Mouse (Mus musculus): ENCODE results near the gene Gfra1. TPM values are rescaled to one million over a fixed set of nuclear protein-coding genes. Genes with fewer than 3 reads are reported as not detected.

The Gfra1 gene
- total and polyA plus RNA-seq, 2 experiments from 2014 or later: 23.5 to 48.9 TPM

DNA sequence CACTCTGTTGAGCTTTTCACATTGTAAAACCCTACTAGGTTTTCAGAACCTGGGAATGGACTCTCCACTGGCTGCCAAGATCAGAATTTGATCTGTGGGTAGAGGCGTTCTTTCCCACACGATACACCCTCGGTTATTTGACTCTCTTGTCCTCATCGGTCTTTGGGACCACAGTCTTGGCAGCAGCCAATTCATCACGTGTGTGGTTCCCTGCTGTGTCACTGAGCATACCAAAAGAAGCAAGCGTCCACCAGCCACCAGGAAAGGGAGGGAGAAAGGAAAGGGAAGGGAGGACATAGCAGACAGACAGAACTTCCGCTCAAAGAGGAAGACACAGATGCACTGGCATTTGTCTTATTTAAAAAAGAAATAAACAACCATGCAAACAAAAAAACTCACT, 189.1 kb downstream of the Gfra1 start:
- Histone ChIP-seq H3K36me3 (ENCODE audit: insufficient read depth) (no peaks in the 10 kb centered on the region), H3K9me3 (ENCODE audit: low read length) (no peaks in the 10 kb centered on the region), H3K9ac (no peak overlapping the region), H3K4me2 (ENCODE audit: low read depth) (no peak overlapping the region), H3K27ac (ENCODE audit: low read depth, low read length) (no peak overlapping the region), H3K27me3 (ENCODE audit: insufficient read depth, low read length) (no peaks in the 10 kb centered on the region), H3K4me1 (ENCODE audit: insufficient read depth) (no peaks in the 10 kb centered on the region), H3K4me3 (ENCODE audit: low read depth, low read length) (no peak overlapping the region)
- DNase-seq (no peak), ATAC-seq (no peak)
- 46% methylated on average over 7 of the region's 7 CpGs for WGBS
- TF ChIP-seq CTCF (IDR thresholded peaks at IDR 0.05; ENCODE audit: low read depth): no peak

- no peaks in the 10 kb centered on the region for H3K4me1 ChIP-seq (ENCODE audit: insufficient read depth)
- no peaks in the 10 kb centered on the region for H3K27me3 ChIP-seq (ENCODE audit: insufficient read depth, low read length)
- TF ChIP-seq CTCF (IDR thresholded peaks at IDR 0.05; ENCODE audit: low read depth): no peak
- 76% methylated on average over 8 of the region's 8 CpGs for WGBS
- H3K9ac ChIP-seq: no peak overlapping the region
- DNase-seq (peak; percentile 38), ATAC-seq (peak; percentile 32; the same call in 1 of the 2 replicates)
- H3K36me3 ChIP-seq (ENCODE audit: insufficient read depth): no peaks in the 10 kb centered on the region
- H3K4me3 ChIP-seq (ENCODE audit: low read depth, low read length): no peak overlapping the region
- no peaks in the 10 kb centered on the region for H3K9me3 ChIP-seq (ENCODE audit: low read length)
- H3K4me2 ChIP-seq (ENCODE audit: low read depth): no peak overlapping the region
- H3K27ac ChIP-seq (ENCODE audit: low read depth, low read length): no peak overlapping the region
Observed at GRCm38 (mm10) chr19:58260934-58261333, 194.8 kb downstream of the Gfra1 start.

DNA sequence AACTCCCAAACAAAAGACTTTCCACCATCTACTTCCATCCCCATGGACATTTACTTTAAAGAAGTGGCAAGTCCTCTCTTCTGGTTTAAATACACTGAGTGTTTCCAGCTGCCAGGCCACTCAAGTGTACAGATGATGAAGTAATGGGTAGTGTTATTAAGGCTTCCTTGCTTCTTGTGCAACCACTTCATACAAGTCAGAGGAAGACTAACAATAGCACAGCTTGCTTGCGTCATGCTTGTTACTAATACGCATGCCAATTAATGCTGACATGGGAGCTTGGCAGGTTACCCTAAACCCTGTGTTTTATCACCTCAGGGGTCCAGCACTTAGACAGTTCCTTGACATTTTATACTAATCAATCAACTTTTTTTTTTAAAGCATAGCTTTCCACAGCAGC, 196.5 kb downstream of the Gfra1 start:
- H3K4me3 ChIP-seq (ENCODE audit: low read depth, low read length): no peak overlapping the region
- H3K27ac ChIP-seq (ENCODE audit: low read depth, low read length): no peak overlapping the region
- no peaks in the 10 kb centered on the region for H3K4me1 ChIP-seq (ENCODE audit: insufficient read depth)
- TF ChIP-seq CTCF (IDR thresholded peaks at IDR 0.05; ENCODE audit: low read depth): no peak
- H3K9ac ChIP-seq: no peak overlapping the region
- no peaks in the 10 kb centered on the region for H3K9me3 ChIP-seq (ENCODE audit: low read length)
- DNase-seq (no peak), ATAC-seq (no peak)
- 44% methylated on average over 2 of the region's 2 CpGs for WGBS
- no peak overlapping the region for H3K4me2 ChIP-seq (ENCODE audit: low read depth)
- no peaks in the 10 kb centered on the region for H3K36me3 ChIP-seq (ENCODE audit: insufficient read depth)
- no peaks in the 10 kb centered on the region for H3K27me3 ChIP-seq (ENCODE audit: insufficient read depth, low read length)

DNA sequence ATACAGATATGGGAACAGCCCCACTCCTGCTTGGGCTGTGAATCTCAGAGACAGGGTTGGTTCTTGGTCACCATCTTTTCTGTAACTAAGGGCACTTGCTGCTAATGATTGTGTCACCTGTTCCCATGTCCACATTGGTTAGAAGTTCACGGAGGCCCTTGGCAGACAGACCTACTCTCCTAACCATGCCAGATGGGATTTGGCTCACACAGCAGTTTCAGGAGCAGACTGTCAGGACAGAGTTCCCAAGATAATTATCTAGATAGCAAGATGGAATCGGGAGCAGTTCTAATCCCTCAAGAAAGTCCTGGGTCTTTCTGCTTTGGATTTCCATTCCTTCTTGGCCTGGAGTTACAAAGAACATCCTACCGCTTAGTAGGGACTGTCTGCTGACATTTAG, 199.2 kb downstream of the Gfra1 start:
- TF ChIP-seq CTCF (IDR thresholded peaks at IDR 0.05; ENCODE audit: low read depth): no peak
- Histone ChIP-seq H3K9me3 (ENCODE audit: low read length) (no peaks in the 10 kb centered on the region), H3K4me1 (ENCODE audit: insufficient read depth) (no peaks in the 10 kb centered on the region), H3K4me3 (ENCODE audit: low read depth, low read length) (no peak overlapping the region), H3K36me3 (ENCODE audit: insufficient read depth) (no peaks in the 10 kb centered on the region), H3K4me2 (ENCODE audit: low read depth) (no peak overlapping the region), H3K9ac (no peak overlapping the region), H3K27ac (ENCODE audit: low read depth, low read length) (no peak overlapping the region), H3K27me3 (ENCODE audit: insufficient read depth, low read length) (0 out of 2 replicates have a peak, but pooled peaks cover 3% of the 10 kb centered on the region)
- ATAC-seq: no peak
- WGBS: 74% methylated on average over 3 of the region's 3 CpGs
- no peak for DNase-seq

- ATAC-seq (no peak), DNase-seq (peak; percentile 33)
- WGBS: 51% methylated on average over 7 of the region's 7 CpGs
- Histone ChIP-seq H3K36me3 (ENCODE audit: insufficient read depth) (no peaks in the 10 kb centered on the region), H3K27me3 (ENCODE audit: insufficient read depth, low read length) (0 out of 2 replicates have a peak, but pooled peaks cover 3% of the 10 kb centered on the region), H3K9me3 (ENCODE audit: low read length) (no peaks in the 10 kb centered on the region), H3K4me2 (ENCODE audit: low read depth) (no peak overlapping the region), H3K27ac (ENCODE audit: low read depth, low read length) (no peak overlapping the region), H3K4me3 (ENCODE audit: low read depth, low read length) (no peak overlapping the region), H3K9ac (no peak overlapping the region), H3K4me1 (ENCODE audit: insufficient read depth) (no peaks in the 10 kb centered on the region)
- no peak for TF ChIP-seq CTCF (IDR thresholded peaks at IDR 0.05; ENCODE audit: low read depth)
Observed at GRCm38 (mm10) chr19:58255394-58255793, 200.3 kb downstream of the Gfra1 start.

GRCm38 (mm10) chr19:58254172-58254571, 201.5 kb downstream of the Gfra1 start:
- H3K9ac ChIP-seq: no peak overlapping the region
- DNase-seq: no peak
- no peaks in the 10 kb centered on the region for H3K36me3 ChIP-seq (ENCODE audit: insufficient read depth)
- WGBS: 83% methylated on average over 3 of the region's 3 CpGs
- no peak overlapping the region for H3K27ac ChIP-seq (ENCODE audit: low read depth, low read length)
- TF ChIP-seq CTCF (IDR thresholded peaks at IDR 0.05; ENCODE audit: low read depth): no peak
- H3K4me3 ChIP-seq (ENCODE audit: low read depth, low read length): no peak overlapping the region
- H3K9me3 ChIP-seq (ENCODE audit: low read length): no peaks in the 10 kb centered on the region
- no peak for ATAC-seq
- no peaks in the 10 kb centered on the region for H3K4me1 ChIP-seq (ENCODE audit: insufficient read depth)
- no peak overlapping the region for H3K4me2 ChIP-seq (ENCODE audit: low read depth)
- H3K27me3 ChIP-seq (ENCODE audit: insufficient read depth, low read length): 0 out of 2 replicates have a peak, but pooled peaks cover 3% of the 10 kb centered on the region

DNA sequence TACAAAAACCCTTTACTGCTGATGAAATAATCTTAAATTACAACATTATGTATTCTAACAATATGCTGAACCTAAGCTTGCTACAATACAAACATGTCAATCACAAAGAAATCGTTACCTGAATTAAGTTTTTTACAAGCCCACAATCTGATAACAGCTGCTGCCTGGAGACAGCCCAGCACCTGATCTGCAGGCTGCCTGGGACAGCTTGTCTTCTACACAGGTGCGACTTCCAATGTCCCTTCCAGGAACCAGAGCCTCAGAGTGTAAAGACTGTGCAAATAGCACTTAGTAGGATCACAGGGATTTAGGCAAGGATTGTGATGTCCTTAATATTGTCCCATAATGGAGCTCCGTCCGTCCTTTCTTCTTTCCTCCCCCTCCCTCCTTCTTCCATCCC, 204.0 kb downstream of the Gfra1 start:
- no peak overlapping the region for H3K9ac ChIP-seq
- H3K36me3 ChIP-seq (ENCODE audit: insufficient read depth): no peaks in the 10 kb centered on the region
- no peaks in the 10 kb centered on the region for H3K4me1 ChIP-seq (ENCODE audit: insufficient read depth)
- H3K9me3 ChIP-seq (ENCODE audit: low read length): no peaks in the 10 kb centered on the region
- DNase-seq (no peak), ATAC-seq (no peak)
- WGBS: 57% methylated on average over 4 of the region's 4 CpGs
- no peak overlapping the region for H3K4me2 ChIP-seq (ENCODE audit: low read depth)
- peaks cover 4% of the 10 kb centered on the region; the same call in 1 of the 2 replicates for H3K27me3 ChIP-seq (ENCODE audit: insufficient read depth, low read length)
- H3K27ac ChIP-seq (ENCODE audit: low read depth, low read length): no peak overlapping the region
- H3K4me3 ChIP-seq (ENCODE audit: low read depth, low read length): no peak overlapping the region
- no peak for TF ChIP-seq CTCF (IDR thresholded peaks at IDR 0.05; ENCODE audit: low read depth)
